Mouse (Mus musculus) frontal cortex, postnatal 36 days (tissue): Measurements from ENCODE around the gene Rfx8.
A peak's percentile ranks its signal among the peaks of the same experiment; 100 is the strongest.
"Not testable (repeated sequence)": the region's sequence is repeated elsewhere in the genome, so short reads cannot be mapped to it uniquely, and the experiment has no call there.

Experiments
- DNase-seq, 2 experiments: peaks; one replicate each; pipeline ENCODE4 v3.0.0; 2022; ENCODE audit warnings: low spot score in 2 of 2

Gene Rfx8

GRCm38 (mm10) chr1:39691974-39692373, 28.8 kb downstream of the Rfx8 start:
- no peak for DNase-seq

GRCm38 (mm10) chr1:39691061-39691460, 29.7 kb downstream of the Rfx8 start:
- no peak for DNase-seq

GRCm38 (mm10) chr1:39688573-39688972, 32.2 kb downstream of the Rfx8 start:
- DNase-seq = no peak

- no peak for DNase-seq
These were observed 33.5 kb downstream of the Rfx8 start for GRCm38 (mm10) chr1:39687279-39687678.

GRCm38 (mm10) chr1:39685841-39686240, 35.0 kb downstream of the Rfx8 start:
- peak; percentile 57 to 85 for DNase-seq

GRCm38 (mm10) chr1:39681638-39682037, 39.2 kb downstream of the Rfx8 start:
- no peak for DNase-seq

GRCm38 (mm10) chr1:39680546-39680945, 40.3 kb downstream of the Rfx8 start:
- no peak for DNase-seq

- DNase-seq = no peak
These were observed 41.9 kb downstream of the Rfx8 start for GRCm38 (mm10) chr1:39678883-39679282.

- peak; percentile 29 to 64 for DNase-seq
These were observed 44.4 kb downstream of the Rfx8 start for GRCm38 (mm10) chr1:39676221-39676876.

GRCm38 (mm10) chr1:39672362-39673105, 48.3 kb downstream of the Rfx8 start:
- no peak for DNase-seq

GRCm38 (mm10) chr1:39670211-39670935, 50.4 kb downstream of the Rfx8 start:
- DNase-seq = no peak

- no peak for DNase-seq
These were observed 54.0 kb downstream of the Rfx8 start for GRCm38 (mm10) chr1:39666751-39667252.

GRCm38 (mm10) chr1:39664039-39664625, 56.7 kb downstream of the Rfx8 start:
- no peak for DNase-seq

GRCm38 (mm10) chr1:39663050-39663449, 57.7 kb downstream of the Rfx8 start:
- DNase-seq = peak in 1 of 2 experiments; percentile 25

GRCm38 (mm10) chr1:39656976-39657529, 63.7 kb downstream of the Rfx8 start:
- no peak for DNase-seq

GRCm38 (mm10) chr1:39654901-39655300, 65.9 kb downstream of the Rfx8 start:
- not testable (repeated sequence) for DNase-seq

- DNase-seq = no peak
These were observed 67.8 kb downstream of the Rfx8 start for GRCm38 (mm10) chr1:39653028-39653427.

- DNase-seq = no peak
These were observed 69.6 kb downstream of the Rfx8 start, which contains the start of gene Creg2 for GRCm38 (mm10) chr1:39651241-39651548. Gene Creg2, minus strand, starts transcription at chr1:39651474.

GRCm38 (mm10) chr1:39650435-39651240, 70.2 kb downstream of the Rfx8 start:
- peak; percentile 78 to 80 for DNase-seq

GRCm38 (mm10) chr1:39649691-39650434, 70.9 kb downstream of the Rfx8 start:
- peak; percentile 72 to 85 for DNase-seq
